Mouse (Mus musculus): ENCODE measurements at regions not wholly inside any gene's neighbourhood (a gene's known extent, or its start where the extent isn't known, plus 50 kb on each side); places are given as distances from the start of the nearest gene placed in this dataset.

- 63% methylated on average over 7 of the region's 7 CpGs for WGBS (ENCODE audit: insufficient replicate concordance)
- peaks cover 1% of the 10 kb centered on the region; the same call in 1 of the 2 replicates for H3K9me3 ChIP-seq (replicated peaks; ENCODE audit: control insufficient read depth, low read length)
- ATAC-seq (replicated peaks; ENCODE audit: insufficient number of reproducible peaks, low FRiP score, low TSS enrichment) = no peak
Measured at GRCm38 (mm10) chr10:67706436-67706835, 157.7 kb upstream of the Ado start.

GRCm38 (mm10) chr10:67702783-67703455 lies 154.2 kb upstream of the Ado start:
- H3K27ac ChIP-seq (ENCODE audit: low read depth, low read length) = no peak overlapping the region
- no peak overlapping the region for H3K4me2 ChIP-seq
- 57% methylated on average over 9 of the region's 9 CpGs for WGBS (ENCODE audit: insufficient replicate concordance)
- no peak for ATAC-seq (replicated peaks; ENCODE audit: insufficient number of reproducible peaks, low FRiP score, low TSS enrichment)
- no peak overlapping the region for H3K4me3 ChIP-seq (ENCODE audit: low read depth, low read length)
- H3K36me3 ChIP-seq (ENCODE audit: control insufficient read depth, insufficient read depth, low read length) = no peaks in the 10 kb centered on the region
- no peaks in the 10 kb centered on the region for H3K9me3 ChIP-seq (replicated peaks; ENCODE audit: control insufficient read depth, low read length)
- no peaks in the 10 kb centered on the region for H3K27me3 ChIP-seq (ENCODE audit: control insufficient read depth, insufficient read depth, low read length)
- no peak overlapping the region for H3K9ac ChIP-seq (ENCODE audit: low read depth, low read length)
- no peaks in the 10 kb centered on the region for H3K4me1 ChIP-seq (ENCODE audit: control insufficient read depth, insufficient read depth, low read length)

More at GRCm38 (mm10) chr10:67706436-67706835, 157.7 kb upstream of the Ado start:
- Histone ChIP-seq H3K27ac (ENCODE audit: low read depth, low read length) (no peak overlapping the region), H3K9ac (ENCODE audit: low read depth, low read length) (no peak overlapping the region), H3K27me3 (ENCODE audit: control insufficient read depth, insufficient read depth, low read length) (no peaks in the 10 kb centered on the region), H3K4me1 (ENCODE audit: control insufficient read depth, insufficient read depth, low read length) (no peaks in the 10 kb centered on the region), H3K36me3 (ENCODE audit: control insufficient read depth, insufficient read depth, low read length) (no peaks in the 10 kb centered on the region), H3K4me2 (no peak overlapping the region), H3K4me3 (ENCODE audit: low read depth, low read length) (no peak overlapping the region)

- Histone ChIP-seq H3K9ac (ENCODE audit: low read depth, low read length) (no peak overlapping the region), H3K4me2 (no peak overlapping the region; the same call in 1 of the 2 replicates), H3K36me3 (ENCODE audit: control insufficient read depth, insufficient read depth, low read length) (no peaks in the 10 kb centered on the region), H3K27ac (ENCODE audit: low read depth, low read length) (no peak overlapping the region), H3K9me3 (replicated peaks; ENCODE audit: control insufficient read depth, low read length) (no peaks in the 10 kb centered on the region), H3K4me1 (ENCODE audit: control insufficient read depth, insufficient read depth, low read length) (0 out of 2 replicates have a peak, but pooled peaks cover 3% of the 10 kb centered on the region), H3K27me3 (ENCODE audit: control insufficient read depth, insufficient read depth, low read length) (no peaks in the 10 kb centered on the region), H3K4me3 (ENCODE audit: low read depth, low read length) (no peak overlapping the region)
- WGBS (ENCODE audit: insufficient replicate concordance) = 43% methylated on average over 16 of the region's 16 CpGs
- ATAC-seq (replicated peaks; ENCODE audit: insufficient number of reproducible peaks, low FRiP score, low TSS enrichment) = no peak
Measured at GRCm38 (mm10) chr10:67697401-67698195, 148.8 kb upstream of the Ado start.

- Histone ChIP-seq H3K27me3 (ENCODE audit: control insufficient read depth, insufficient read depth, low read length) (no peaks in the 10 kb centered on the region), H3K36me3 (ENCODE audit: control insufficient read depth, insufficient read depth, low read length) (no peaks in the 10 kb centered on the region), H3K9me3 (replicated peaks; ENCODE audit: control insufficient read depth, low read length) (no peaks in the 10 kb centered on the region), H3K9ac (ENCODE audit: low read depth, low read length) (no peak overlapping the region), H3K27ac (ENCODE audit: low read depth, low read length) (0 out of 2 replicates have a peak overlapping the region, but pooled peaks have one; percentile 13), H3K4me2 (no peak overlapping the region), H3K4me1 (ENCODE audit: control insufficient read depth, insufficient read depth, low read length) (0 out of 2 replicates have a peak, but pooled peaks cover 3% of the 10 kb centered on the region), H3K4me3 (ENCODE audit: low read depth, low read length) (no peak overlapping the region)
- 44% methylated on average over 10 of the region's 10 CpGs for WGBS (ENCODE audit: insufficient replicate concordance)
- no peak for ATAC-seq (replicated peaks; ENCODE audit: insufficient number of reproducible peaks, low FRiP score, low TSS enrichment)
Measured at GRCm38 (mm10) chr10:67695891-67696853, 147.4 kb upstream of the Ado start.

GRCm38 (mm10) chr10:67694751-67695150 lies 146.0 kb upstream of the Ado start:
- Histone ChIP-seq H3K9me3 (replicated peaks; ENCODE audit: control insufficient read depth, low read length) (no peaks in the 10 kb centered on the region), H3K27me3 (ENCODE audit: control insufficient read depth, insufficient read depth, low read length) (no peaks in the 10 kb centered on the region), H3K4me2 (no peak overlapping the region), H3K4me1 (ENCODE audit: control insufficient read depth, insufficient read depth, low read length) (0 out of 2 replicates have a peak, but pooled peaks cover 3% of the 10 kb centered on the region), H3K36me3 (ENCODE audit: control insufficient read depth, insufficient read depth, low read length) (no peaks in the 10 kb centered on the region), H3K4me3 (ENCODE audit: low read depth, low read length) (no peak overlapping the region), H3K9ac (ENCODE audit: low read depth, low read length) (no peak overlapping the region), H3K27ac (ENCODE audit: low read depth, low read length) (no peak overlapping the region)
- no peak for ATAC-seq (replicated peaks; ENCODE audit: insufficient number of reproducible peaks, low FRiP score, low TSS enrichment)
- WGBS (ENCODE audit: insufficient replicate concordance) = 86% methylated on average over 4 of the region's 4 CpGs

- no peak for ATAC-seq (replicated peaks; ENCODE audit: insufficient number of reproducible peaks, low FRiP score, low TSS enrichment)
- H3K4me3 ChIP-seq (ENCODE audit: low read depth, low read length) = no peak overlapping the region
- H3K27me3 ChIP-seq (ENCODE audit: control insufficient read depth, insufficient read depth, low read length) = no peaks in the 10 kb centered on the region
- H3K27ac ChIP-seq (ENCODE audit: low read depth, low read length) = no peak overlapping the region
- no peaks in the 10 kb centered on the region for H3K36me3 ChIP-seq (ENCODE audit: control insufficient read depth, insufficient read depth, low read length)
- 72% methylated on average over 4 of the region's 4 CpGs for WGBS (ENCODE audit: insufficient replicate concordance)
- no peaks in the 10 kb centered on the region for H3K9me3 ChIP-seq (replicated peaks; ENCODE audit: control insufficient read depth, low read length)
- no peak overlapping the region for H3K4me2 ChIP-seq
- H3K9ac ChIP-seq (ENCODE audit: low read depth, low read length) = no peak overlapping the region
- H3K4me1 ChIP-seq (ENCODE audit: control insufficient read depth, insufficient read depth, low read length) = 0 out of 2 replicates have a peak, but pooled peaks cover 3% of the 10 kb centered on the region
Measured at GRCm38 (mm10) chr10:67693586-67693985, 144.8 kb upstream of the Ado start.

- no peak overlapping the region for H3K4me3 ChIP-seq (ENCODE audit: low read depth, low read length)
- H3K9ac ChIP-seq (ENCODE audit: low read depth, low read length) = no peak overlapping the region
- no peaks in the 10 kb centered on the region for H3K27me3 ChIP-seq (ENCODE audit: control insufficient read depth, insufficient read depth, low read length)
- WGBS (ENCODE audit: insufficient replicate concordance) = 87% methylated on average over 15 of the region's 15 CpGs
- no peaks in the 10 kb centered on the region for H3K9me3 ChIP-seq (replicated peaks; ENCODE audit: control insufficient read depth, low read length)
- H3K27ac ChIP-seq (ENCODE audit: low read depth, low read length) = no peak overlapping the region
- ATAC-seq (replicated peaks; ENCODE audit: insufficient number of reproducible peaks, low FRiP score, low TSS enrichment) = no peak
- H3K4me2 ChIP-seq = no peak overlapping the region
- no peaks in the 10 kb centered on the region for H3K4me1 ChIP-seq (ENCODE audit: control insufficient read depth, insufficient read depth, low read length)
- no peaks in the 10 kb centered on the region for H3K36me3 ChIP-seq (ENCODE audit: control insufficient read depth, insufficient read depth, low read length)
Measured at GRCm38 (mm10) chr10:67689944-67690670, 141.4 kb upstream of the Ado start.

- no peaks in the 10 kb centered on the region for H3K9me3 ChIP-seq (replicated peaks; ENCODE audit: control insufficient read depth, low read length)
- H3K27me3 ChIP-seq (ENCODE audit: control insufficient read depth, insufficient read depth, low read length) = no peaks in the 10 kb centered on the region
- H3K9ac ChIP-seq (ENCODE audit: low read depth, low read length) = no peak overlapping the region
- WGBS (ENCODE audit: insufficient replicate concordance) = 86% methylated on average over 4 of the region's 4 CpGs
- H3K4me1 ChIP-seq (ENCODE audit: control insufficient read depth, insufficient read depth, low read length) = no peaks in the 10 kb centered on the region
- H3K4me2 ChIP-seq = no peak overlapping the region
- no peaks in the 10 kb centered on the region for H3K36me3 ChIP-seq (ENCODE audit: control insufficient read depth, insufficient read depth, low read length)
- no peak overlapping the region for H3K27ac ChIP-seq (ENCODE audit: low read depth, low read length)
- no peak overlapping the region for H3K4me3 ChIP-seq (ENCODE audit: low read depth, low read length)
- ATAC-seq (replicated peaks; ENCODE audit: insufficient number of reproducible peaks, low FRiP score, low TSS enrichment) = no peak
Measured at GRCm38 (mm10) chr10:67679382-67679781, 130.6 kb upstream of the Ado start.

Data from heart, embryonic 11.5 days (tissue).